Mouse (Mus musculus) mouse trophoblast stem cell (cell line): ENCODE data around the gene Psmg3.

Experiments
- in situ Hi-C, 2 experiments: fragments of 300-500 bp; cut with MseI, MboI; formaldehyde crosslinking; loops; 2 replicates in 1 of 2; 3 replicates in 1 of 2; pipeline ENCODE4 v1.15.1; 2025

Gene Psmg3

DNA sequence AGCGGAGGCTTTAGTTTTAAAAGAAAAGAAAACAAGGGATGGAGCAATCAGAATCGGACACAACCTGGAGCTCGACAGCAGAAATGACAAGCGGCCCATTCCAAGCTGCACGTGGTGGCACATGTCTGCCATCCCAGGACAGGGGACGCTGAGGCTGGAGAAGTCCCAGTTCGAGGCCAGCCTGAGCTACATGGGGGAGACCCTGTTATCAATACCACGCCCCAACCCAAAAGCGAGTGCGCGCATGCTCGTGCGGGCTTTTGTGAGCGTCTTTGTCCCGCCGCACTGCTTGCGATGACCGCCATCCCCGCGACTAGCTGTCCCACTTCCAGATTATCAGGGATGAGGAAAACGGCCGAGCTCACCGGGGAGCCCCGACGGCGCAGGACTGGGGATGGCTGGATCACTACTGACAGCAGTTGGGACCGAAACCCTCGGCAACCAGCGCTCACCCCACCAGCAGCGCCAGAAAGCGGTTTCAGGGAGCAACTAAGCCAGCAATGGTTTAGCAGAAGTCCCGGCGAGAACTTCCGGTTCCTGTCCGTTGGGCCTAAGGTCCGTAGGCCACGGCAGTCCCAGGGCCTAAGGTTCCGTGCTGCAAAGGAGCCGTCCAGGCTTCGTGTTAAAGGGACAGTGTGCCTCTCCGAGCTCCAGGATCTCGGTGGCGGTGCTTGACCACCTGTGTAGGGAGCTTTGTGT is at the start of gene Psmg3, which contains the start of gene Gm26938:
Gene Psmg3 (minus strand): TSS at position 529 of the 699 bp plus-strand sequence.
Gene Gm26938 (minus strand): TSS at position 51 of the 699 bp plus-strand sequence.
- in situ Hi-C loops, result no loop called here

GRCm38 (mm10) chr5:139871526-139871925 is 44.8 kb upstream of the Psmg3 start:
- in situ Hi-C loops, result no loop called here

DNA sequence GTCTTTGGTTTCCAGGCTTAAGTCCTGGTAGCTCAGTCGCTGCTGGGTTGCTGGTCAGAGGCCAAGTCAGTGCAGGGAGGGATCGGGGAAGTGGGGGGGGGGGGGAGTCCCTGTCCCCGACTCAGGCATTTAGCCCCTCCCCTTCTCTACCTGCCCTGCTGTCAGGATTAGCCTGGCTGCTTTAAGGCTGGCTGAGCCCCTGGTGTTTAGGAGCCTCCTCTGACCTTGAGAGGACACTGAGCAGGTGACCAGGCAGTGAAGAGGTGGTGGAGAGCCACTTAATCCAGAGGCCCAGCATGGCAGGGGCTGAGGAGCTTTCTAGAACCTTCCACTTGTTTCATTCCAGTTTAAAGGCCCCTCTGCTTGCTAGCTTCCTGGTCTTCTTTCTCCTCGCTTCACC is 44.2 kb upstream of the Psmg3 start:
- in situ Hi-C loops, result no loop called here

DNA sequence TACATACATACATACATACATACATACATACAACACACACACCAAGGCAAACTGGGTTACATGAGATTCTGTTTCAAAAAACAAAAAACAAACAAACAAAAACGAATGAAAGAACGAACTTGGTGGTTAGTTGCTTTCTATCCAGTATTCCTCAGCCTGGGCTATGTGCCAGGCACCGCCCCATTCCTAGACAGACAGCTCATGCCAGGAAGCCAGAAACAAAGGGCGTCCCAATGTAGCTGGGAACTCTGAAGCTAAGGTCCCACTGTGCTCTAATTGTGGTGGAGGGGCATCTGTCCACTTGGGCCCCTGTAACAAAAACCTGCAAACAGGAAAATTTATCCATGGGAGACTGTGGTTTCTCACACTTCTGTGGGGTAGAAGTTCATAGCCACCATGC is 36.1 kb upstream of the Psmg3 start:
- in situ Hi-C loops, result no loop called here

- in situ Hi-C loops, result no loop called here
Measured at GRCm38 (mm10) chr5:139860328-139861104, 33.8 kb upstream of the Psmg3 start.

DNA sequence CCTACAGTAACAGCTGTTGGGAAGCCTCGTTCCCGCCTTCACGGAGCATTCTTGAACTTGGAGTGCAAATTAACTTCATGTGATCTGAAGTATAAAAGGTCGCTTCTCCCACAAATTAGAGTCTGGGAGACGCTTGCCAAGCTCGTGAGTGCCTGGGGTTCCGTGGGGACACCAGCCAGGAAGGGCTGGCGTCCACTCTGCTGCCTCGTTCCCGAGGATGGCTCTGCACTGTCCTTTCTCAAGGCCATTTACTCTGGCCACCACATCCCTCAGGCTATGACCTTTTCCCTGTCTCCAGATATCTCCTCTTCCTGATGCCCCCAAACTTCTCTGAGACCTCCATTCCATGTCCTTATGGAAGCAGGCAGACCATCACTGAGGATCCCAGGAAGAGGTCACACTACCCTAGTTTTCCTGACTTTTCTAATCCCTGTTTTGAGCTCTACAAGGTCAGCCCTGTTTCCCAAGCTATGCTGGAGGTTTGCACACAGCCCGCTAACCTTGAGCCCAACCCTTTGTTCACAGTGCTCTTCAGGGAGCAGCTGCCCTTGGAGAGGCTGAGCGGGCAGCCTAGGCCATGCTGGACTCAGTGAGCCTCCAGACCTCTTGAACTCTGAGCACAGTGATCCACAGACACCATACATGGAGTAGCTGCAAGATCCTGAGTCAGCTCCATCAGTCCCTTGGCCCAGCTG is 23.1 kb upstream of the Psmg3 start:
- in situ Hi-C loops, result no loop called here

GRCm38 (mm10) chr5:139839142-139839541 is 12.5 kb upstream of the Psmg3 start:
- in situ Hi-C loops, result no loop called here

DNA sequence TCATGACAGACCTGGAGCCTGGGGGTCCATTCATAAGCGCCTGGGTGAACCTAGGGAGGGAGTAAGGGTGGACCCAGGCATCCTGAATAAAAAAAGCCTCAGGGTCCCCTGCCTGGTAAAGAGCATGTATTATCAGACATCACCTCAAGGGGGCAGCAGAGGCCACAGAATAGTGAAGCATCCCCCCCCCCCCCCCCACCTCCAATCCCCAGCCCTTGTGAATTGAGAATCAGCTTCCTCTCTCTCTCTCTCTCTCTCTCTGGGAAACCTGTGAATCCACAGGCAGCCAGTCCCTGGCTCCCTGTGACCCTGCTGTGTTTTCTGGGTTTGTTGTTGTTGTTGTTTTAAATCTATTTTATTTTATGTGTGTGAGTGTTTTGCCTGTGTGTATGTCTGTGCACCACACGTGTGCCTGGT is 11.8 kb upstream of the Psmg3 start:
- in situ Hi-C loops, result no loop called here

- in situ Hi-C loops, result no loop called here
Measured at GRCm38 (mm10) chr5:139835706-139836105, 9.0 kb upstream of the Psmg3 start.

DNA sequence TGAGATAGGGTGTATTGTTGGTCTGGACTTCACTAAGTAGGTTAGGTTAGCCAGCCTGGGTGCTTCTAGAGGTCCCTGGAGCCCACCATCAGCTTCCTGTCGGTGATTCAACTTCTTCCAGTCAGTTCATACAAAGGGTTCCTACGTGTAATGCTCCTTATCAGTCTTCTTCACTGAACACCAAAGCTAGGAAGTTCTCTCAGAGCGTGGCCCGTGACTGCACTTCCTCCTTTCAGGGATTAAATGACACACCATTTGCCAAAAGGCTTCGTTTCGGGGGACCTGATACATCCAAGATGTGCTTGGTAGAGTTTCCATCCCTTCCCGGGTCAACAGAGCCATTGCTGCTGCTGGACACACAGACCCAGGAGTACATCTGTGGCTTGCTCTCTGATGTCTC is 5.4 kb upstream of the Psmg3 start:
- in situ Hi-C loops, result no loop called here

DNA sequence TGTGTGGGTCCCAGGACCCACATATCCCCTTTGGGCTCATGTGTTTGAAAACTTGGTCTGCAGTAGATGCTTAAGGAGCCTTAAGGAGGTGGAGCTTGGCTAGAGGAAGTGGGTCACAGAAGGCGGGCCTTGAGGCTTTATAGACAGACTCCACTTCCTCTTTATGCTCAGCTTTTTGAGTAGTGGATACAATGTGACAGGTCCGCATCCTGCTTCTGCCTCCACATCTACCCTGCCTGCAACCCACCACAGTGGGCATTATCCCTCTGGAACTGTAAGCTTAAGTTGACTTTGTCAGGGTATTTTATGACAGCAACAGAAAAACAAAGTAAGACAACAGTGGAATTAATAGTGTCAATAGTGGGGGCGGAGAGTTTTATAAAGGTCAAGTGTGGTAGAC is 4.0 kb upstream of the Psmg3 start:
- in situ Hi-C loops, result no loop called here

DNA sequence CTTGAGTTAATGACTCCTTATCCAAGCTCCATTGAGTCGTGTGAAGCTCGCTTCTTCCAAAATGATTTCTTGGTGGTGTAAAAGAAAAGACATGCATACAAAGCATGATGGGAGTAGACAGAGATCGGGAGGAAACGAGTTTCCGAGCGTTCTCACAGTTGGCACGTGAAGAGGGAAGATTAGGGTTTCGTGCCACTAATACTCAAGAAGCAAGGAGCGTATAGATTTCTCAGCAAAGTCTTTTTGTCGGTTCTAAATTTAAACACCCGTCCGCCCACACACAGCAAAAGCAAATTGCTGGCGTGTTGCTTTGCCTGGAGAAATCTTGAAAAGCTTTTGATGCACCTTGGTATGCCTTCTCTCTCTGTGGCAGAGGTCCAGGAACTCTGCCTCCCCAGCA is 2.7 kb upstream of the Psmg3 start:
- in situ Hi-C loops, result no loop called here

GRCm38 (mm10) chr5:139827593-139827992 is 908 bp upstream of the Psmg3 start:
- in situ Hi-C loops, result no loop called here

- in situ Hi-C loops, result no loop called here
Measured at GRCm38 (mm10) chr5:139825947-139826346, 738 bp downstream of the Psmg3 start.

- in situ Hi-C loops, result no loop called here
Measured at GRCm38 (mm10) chr5:139824531-139824930, 2.2 kb downstream of the Psmg3 start.

GRCm38 (mm10) chr5:139821466-139822459 is 4.9 kb downstream of the Psmg3 start:
- in situ Hi-C loops, result no loop called here

DNA sequence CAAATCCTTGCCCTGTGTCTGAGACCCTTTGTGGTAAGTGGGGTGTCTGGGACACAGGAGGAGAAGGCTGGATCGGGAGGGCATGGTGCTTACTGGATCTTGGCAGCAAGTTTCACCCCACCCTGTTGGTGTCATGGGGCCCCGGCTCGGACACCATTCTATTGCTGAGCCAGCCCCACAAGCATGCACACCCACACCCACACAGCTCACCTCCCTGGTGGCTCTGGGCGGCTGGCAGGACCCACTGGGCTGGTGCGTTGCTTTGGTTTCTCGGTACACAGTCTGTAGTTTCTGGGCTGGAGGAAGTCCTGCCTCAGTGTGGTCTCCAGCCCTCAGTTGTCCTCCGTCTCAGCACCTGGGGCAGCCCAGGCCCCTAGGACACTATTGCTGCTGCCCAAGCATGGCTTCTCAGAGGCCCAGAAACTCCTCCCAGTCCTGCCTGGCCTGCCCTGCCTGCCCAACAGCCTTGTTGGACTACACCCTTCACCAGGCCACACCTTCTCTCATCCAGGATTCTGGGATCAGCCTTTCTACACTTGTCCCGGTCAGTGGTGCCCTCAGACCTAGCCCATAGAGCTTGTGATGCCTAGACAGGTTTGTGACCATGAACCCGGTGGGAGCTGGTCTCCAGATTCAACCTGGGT is 7.0 kb downstream of the Psmg3 start, which contains the start of gene Tmem184a:
Gene Tmem184a (minus strand): TSS at position 380 of the 644 bp plus-strand sequence.
- in situ Hi-C loops, result no loop called here

GRCm38 (mm10) chr5:139818801-139819200 is 7.9 kb downstream of the Psmg3 start:
- in situ Hi-C loops, result no loop called here

- in situ Hi-C loops, result no loop called here
Measured at GRCm38 (mm10) chr5:139818056-139818455, 8.6 kb downstream of the Psmg3 start.

- in situ Hi-C loops, result no loop called here
Measured at GRCm38 (mm10) chr5:139817292-139817691, 9.4 kb downstream of the Psmg3 start.

DNA sequence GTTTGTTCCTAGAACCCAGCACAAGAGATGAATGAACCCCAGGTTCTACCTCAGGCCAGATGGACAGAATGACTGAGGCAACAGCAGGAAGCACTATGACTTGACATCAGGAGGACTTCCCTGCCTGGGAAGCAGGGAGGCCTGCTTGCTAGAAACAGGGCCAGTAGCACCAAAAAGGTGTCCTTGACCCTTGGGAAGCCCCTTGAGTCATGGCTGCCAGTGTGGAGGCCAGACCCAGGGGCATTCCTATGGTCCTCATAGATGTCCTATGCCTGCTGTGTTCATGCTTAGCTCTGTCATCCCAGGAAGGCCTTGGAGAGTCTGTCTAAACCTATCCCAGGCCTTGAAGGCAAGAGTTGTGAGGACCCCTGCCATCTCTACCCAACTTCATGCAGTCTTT is 10.2 kb downstream of the Psmg3 start:
- in situ Hi-C loops, result no loop called here
